ENCODE assay signal across 22 mouse cellular contexts in the genomic region with DNA sequence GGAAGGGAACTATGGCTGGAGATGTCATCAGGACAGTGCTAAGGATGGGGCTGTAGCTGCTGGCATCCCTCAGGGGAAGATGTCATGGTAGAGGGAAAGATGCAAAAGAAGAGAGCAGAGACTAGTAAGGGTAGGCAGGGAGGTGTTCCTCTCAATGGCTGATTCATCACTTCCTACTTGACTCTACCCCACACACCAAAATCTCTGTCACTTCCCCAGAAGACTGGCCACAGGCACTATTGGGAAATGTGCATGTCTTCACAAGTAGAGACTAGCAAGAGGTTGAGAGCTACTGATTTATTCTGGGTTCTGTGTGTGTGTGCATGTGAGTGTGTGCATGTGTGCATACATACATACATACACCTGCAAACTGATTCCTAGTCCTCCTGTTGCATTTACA. TPM values are rescaled to one million over a fixed set of nuclear protein-coding genes. Genes with fewer than 3 reads are reported as not detected.
DNase-seq lines count a peak whose midpoint lies in the region; ATAC-seq and TF ChIP-seq lines count a peak whose summit lies in the region.
"Had no signal": no experiment of that assay in that cellular context is flagged by ENCODE, and none has a peak within 500 bp of the region (broad histone marks: within the 10 kb centered on the region; RNA-seq: fewer than 3 reads in every experiment).

No protein-coding gene starts in this region.

- H3K9me3 ChIP-seq in lung, postnatal 0 days (ENCODE audit: low read length), result no peaks in the 10 kb centered on the region
- H3K9me3 ChIP-seq: embryonic facial prominence, embryonic 12.5 days; forebrain, embryonic 12.5 days had no signal

- TF ChIP-seq CTCF in lung, postnatal 0 days (IDR thresholded peaks at IDR 0.05), result no peak
- no peak for TF ChIP-seq CTCF in lung, adult 2 months (IDR thresholded peaks at IDR 0.05; ENCODE audit: insufficient read depth, low read length)
- TF ChIP-seq CTCF in embryonic fibroblast, embryonic 13.5 days (IDR thresholded peaks at IDR 0.05; ENCODE audit: borderline replicate concordance, insufficient read depth, low read length), result no peak

- ATAC-seq in lung, postnatal 0 days, result no peak
- ATAC-seq in megakaryocyte progenitor cell, adult 5-6 weeks (replicated peaks; ENCODE audit: poor library complexity), result peak; percentile 91
- ATAC-seq: inflammation-experienced regulatory T-cells, adult 6 months had no signal

- peak; percentile 46 for DNase-seq in lung, postnatal 0 days (ENCODE audit: low spot score)
- DNase-seq in lung, adult 2 months, result no peak
- DNase-seq in ovary, postnatal 36 days (ENCODE audit: low spot score), result no peak
- no peak for DNase-seq in layer of hippocampus, postnatal 14 days (ENCODE audit: low spot score in 2 of 2)
- DNase-seq in heart, postnatal 36 days, result no peak
- DNase-seq: adrenal gland, postnatal 14 days; B cell, adult 2 months; cerebellum, adult 11 months; cerebellum, postnatal 14 days; kidney, adult 8-10 months; kidney, postnatal 10 days; lung, postnatal 10 days; midbrain, embryonic 14.5 days had no signal

- intact Hi-C loops in heart, postnatal 36 days (cut with DNase I), result no loop called here

- H3K4me2 ChIP-seq in lung, postnatal 0 days (replicated peaks; ENCODE audit: low read depth, low read length), result no peak overlapping the region
- H3K4me2 ChIP-seq: embryonic facial prominence, embryonic 12.5 days; forebrain, embryonic 12.5 days; heart, embryonic 11.5 days; hindbrain, embryonic 14.5 days had no signal

- H3K4me1 ChIP-seq in lung, postnatal 0 days (ENCODE audit: insufficient read depth, low read depth, low read length), result peaks cover 3% of the 10 kb centered on the region; the same call in 1 of the 2 replicates
- H3K4me1 ChIP-seq in lung, adult 2 months (ENCODE audit: control insufficient read depth, insufficient read depth, low read length), result peaks cover 2% of the 10 kb centered on the region
- H3K4me1 ChIP-seq in embryonic fibroblast, embryonic 13.5 days (ENCODE audit: control insufficient read depth, insufficient read depth, low read length), result peaks cover 15% of the 10 kb centered on the region
- H3K4me1 ChIP-seq: forebrain, embryonic 12.5 days had no signal

- no peaks in the 10 kb centered on the region for H3K27me3 ChIP-seq in lung, postnatal 0 days (replicated peaks; ENCODE audit: insufficient read depth, low read length)
- H3K27me3 ChIP-seq: embryonic facial prominence, embryonic 12.5 days had no signal

- H3K4me3 ChIP-seq in lung, postnatal 0 days (ENCODE audit: low read depth, low read length), result no peak overlapping the region
- no peak overlapping the region for H3K4me3 ChIP-seq in lung, adult 2 months (replicated peaks; ENCODE audit: extremely low read depth, low read depth, low read length)
- H3K4me3 ChIP-seq in embryonic fibroblast, embryonic 13.5 days (ENCODE audit: insufficient read depth, low read length), result no peak overlapping the region
- H3K4me3 ChIP-seq: embryonic facial prominence, embryonic 12.5 days; erythroblast, embryonic 14.5 days; forebrain, embryonic 12.5 days had no signal

- no peak for TF ChIP-seq POLR2A in lung, adult 2 months (IDR thresholded peaks at IDR 0.05; ENCODE audit: borderline replicate concordance, extremely low read depth, low read depth, low read length)
- TF ChIP-seq POLR2A in embryonic fibroblast, embryonic 13.5 days (IDR thresholded peaks at IDR 0.05; ENCODE audit: low read depth, low read length), result no peak

- no peak overlapping the region for H3K27ac ChIP-seq in lung, postnatal 0 days (ENCODE audit: low read length)
- H3K27ac ChIP-seq in embryonic fibroblast, embryonic 13.5 days (ENCODE audit: insufficient read depth, low read length), result 0 out of 2 replicates have a peak overlapping the region, but pooled peaks have one; percentile 14
- H3K27ac ChIP-seq: embryonic facial prominence, embryonic 12.5 days; forebrain, embryonic 12.5 days; hindbrain, embryonic 14.5 days; stomach, postnatal 0 days had no signal

- no peak overlapping the region for H3K9ac ChIP-seq in lung, postnatal 0 days (replicated peaks; ENCODE audit: low read depth)
- H3K9ac ChIP-seq: embryonic facial prominence, embryonic 12.5 days; forebrain, embryonic 12.5 days; hindbrain, embryonic 14.5 days had no signal

- no peaks in the 10 kb centered on the region for H3K36me3 ChIP-seq in lung, postnatal 0 days (ENCODE audit: insufficient read depth, low read length)
- H3K36me3 ChIP-seq: embryonic facial prominence, embryonic 12.5 days; forebrain, embryonic 12.5 days had no signal

- no peak for TF ChIP-seq EP300 in lung, postnatal 0 days (IDR thresholded peaks at IDR 0.05)

RNA-seq across cellular contexts. Expression of a gene that starts 20.4 kb away (rescaled TPM):
- polyA plus RNA-seq in lung, postnatal 0 days (2015; fragmentation: Nextera tagmentation; extraction: Ambion mirVana), result 19.3 and 19.5 TPM in 2 replicates
- 41.7 and 44.9 TPM in 2 replicates for polyA plus RNA-seq in lung, adult 2 months (2012; rRNA removed)
- 116 and 122 TPM in 2 replicates for polyA plus RNA-seq in embryonic fibroblast, embryonic 13.5 days (2011; ENCODE audit: insufficient read length, low read depth, missing spikeins)
- 1.2 and 1.3 TPM in 2 replicates for total RNA-seq in megakaryocyte progenitor cell, adult 5-6 weeks (2015)
- 0.41 and 0.92 TPM in 2 replicates for total RNA-seq in megakaryocyte progenitor cell, adult 5-6 weeks (2017)
- 10 to 100 TPM; 60.4 to 63.5 TPM for total RNA-seq in layer of hippocampus, postnatal 14 days (2021)
- total RNA-seq in heart, postnatal 36 days (2021), result 10 to 100 TPM; 35.0 to 39.0 TPM

RNA-seq across cellular contexts. Expression of a gene that starts 52.7 kb away (rescaled TPM):
- 54.6 and 55.3 TPM in 2 replicates for polyA plus RNA-seq in lung, postnatal 0 days (2015; fragmentation: Nextera tagmentation; extraction: Ambion mirVana)
- polyA plus RNA-seq in lung, adult 2 months (2012; rRNA removed), result 144 and 155 TPM in 2 replicates
- polyA plus RNA-seq in embryonic fibroblast, embryonic 13.5 days (2011; ENCODE audit: insufficient read length, low read depth, missing spikeins), result 29.5 and 31.7 TPM in 2 replicates
- total RNA-seq in megakaryocyte progenitor cell, adult 5-6 weeks (2015), result 36.5 and 37.1 TPM in 2 replicates
- 7.3 and 8.1 TPM in 2 replicates for total RNA-seq in megakaryocyte progenitor cell, adult 5-6 weeks (2017)
- total RNA-seq in layer of hippocampus, postnatal 14 days (2021), result 10 to 100 TPM; 35.6 to 44.5 TPM
- 10 to 100 TPM; 81.8 to 87.0 TPM for total RNA-seq in heart, postnatal 36 days (2021)

Comparison
In these comparisons a context has a peak if more than half of its experiments do, and no peak if none do; other contexts are left out.
1. RNA of a gene that starts 20.4 kb away (total RNA-seq): 60.4 to 63.5 TPM in layer of hippocampus, postnatal 14 days and 35.0 to 39.0 TPM in heart, postnatal 36 days; 0.41 to 1.3 TPM in megakaryocyte progenitor cell, adult 5-6 weeks; every median in the first group is over 10 times any median in the second.